Mouse (Mus musculus): ENCODE data around the gene Dcaf10.
"Not testable (repeated sequence)": the region's sequence is repeated elsewhere in the genome, so short reads cannot be mapped to it uniquely, and the experiment has no call there.

DNA sequence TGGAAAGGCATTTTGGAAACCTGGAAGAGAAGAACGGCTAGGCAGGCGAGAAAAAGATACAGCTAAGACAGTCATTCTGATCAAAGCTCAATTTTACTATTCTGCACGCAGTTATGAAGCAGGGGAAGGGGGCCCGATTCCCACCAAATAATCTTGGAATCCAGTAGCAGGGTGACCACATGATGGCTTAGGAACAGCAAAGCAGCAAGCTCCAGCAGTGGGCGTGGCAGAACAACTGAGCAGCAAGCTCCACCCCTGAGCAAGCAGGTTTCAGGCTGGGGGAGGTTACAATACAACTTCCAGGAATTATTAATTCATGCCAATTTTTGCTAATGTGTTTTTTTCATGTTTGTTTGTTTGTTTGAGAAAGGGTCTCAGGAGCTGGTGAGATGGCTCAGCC is 45.4 kb downstream of the Dcaf10 start:
- not testable (repeated sequence) for TF ChIP-seq CTCF (IDR thresholded peaks at IDR 0.05; ENCODE audit: low read depth, low read length); POLR2AphosphoS5 (IDR thresholded peaks at IDR 0.05; ENCODE audit: insufficient replicate concordance, low read depth, low read length); GATA1 (IDR thresholded peaks at IDR 0.05; ENCODE audit: borderline replicate concordance, low read length)

All from G1E (cell line).